25 mouse cellular contexts compared by ENCODE assay signal in genomic region chr11:20550196-20550595, GRCm38 (mm10). TPM values are rescaled to one million over a fixed set of nuclear protein-coding genes. Genes with fewer than 3 reads are reported as not detected.
DNase-seq lines count a peak whose midpoint lies in the region; ATAC-seq lines count a peak whose summit lies in the region.
"Had no signal": no experiment of that assay in that cellular context is flagged by ENCODE, and none has a peak within 500 bp of the region (broad histone marks: within the 10 kb centered on the region; RNA-seq: fewer than 3 reads in every experiment).

No protein-coding gene starts in this region.

- peak; percentile 38 for DNase-seq in kidney, adult 9 months
- no peak for DNase-seq in kidney, adult 11 months
- DNase-seq in A20 (ENCODE audit: low read depth, low spot score), result peak; percentile 74
- peak; percentile 28 to 43 for DNase-seq in kidney, postnatal 36 days
- DNase-seq in lung, postnatal 36 days, result no peak
- DNase-seq: adrenal gland, adult 8-10 months; adrenal gland, postnatal 36 days; B cell, adult 2 months; cerebellum, adult 11 months; cerebellum, adult 8-10 months; cerebellum, postnatal 14 days; embryo, embryonic 11 days; gastrocnemius, postnatal 10 days; heart, adult 2 months; heart, postnatal 14 days had no signal

- H3K4me3 ChIP-seq in kidney, embryonic 15.5 days (replicated peaks), result no peak overlapping the region
- H3K4me3 ChIP-seq: embryonic facial prominence, embryonic 15.5 days; erythroblast, embryonic 14.5 days; forebrain, embryonic 10.5 days; forebrain, embryonic 15.5 days; heart, adult 2 months; heart, embryonic 15.5 days; hindbrain, embryonic 13.5 days had no signal

- H3K4me2 ChIP-seq in kidney, embryonic 15.5 days, result 0 out of 2 replicates have a peak overlapping the region, but pooled peaks have one; percentile 21
- H3K4me2 ChIP-seq: embryonic facial prominence, embryonic 15.5 days; forebrain, embryonic 15.5 days; heart, embryonic 11.5 days; heart, embryonic 15.5 days; hindbrain, embryonic 13.5 days had no signal

- H3K27me3 ChIP-seq in kidney, embryonic 15.5 days, result 0 out of 2 replicates have a peak, but pooled peaks cover 2% of the 10 kb centered on the region
- H3K27me3 ChIP-seq: embryonic facial prominence, embryonic 15.5 days; forebrain, embryonic 15.5 days; heart, embryonic 15.5 days; hindbrain, embryonic 13.5 days had no signal

- H3K9me3 ChIP-seq in kidney, embryonic 15.5 days (replicated peaks), result no peaks in the 10 kb centered on the region
- H3K9me3 ChIP-seq: embryonic facial prominence, embryonic 15.5 days; forebrain, embryonic 10.5 days; forebrain, embryonic 15.5 days; G1E; heart, embryonic 15.5 days; hindbrain, embryonic 13.5 days had no signal

- no peak for ATAC-seq in kidney, embryonic 15.5 days (replicated peaks; ENCODE audit: low FRiP score)
- ATAC-seq: CD4-positive, CD25-positive, alpha-beta regulatory T cell, adult 4 months; forebrain, embryonic 15.5 days had no signal

- 47% methylated on average over 7 of the region's 7 CpGs for WGBS in kidney, embryonic 15.5 days

- H3K9ac ChIP-seq in kidney, embryonic 15.5 days, result no peak overlapping the region
- H3K9ac ChIP-seq: embryonic facial prominence, embryonic 15.5 days; forebrain, embryonic 15.5 days; heart, embryonic 15.5 days; hindbrain, embryonic 13.5 days had no signal

- H3K36me3 ChIP-seq in kidney, embryonic 15.5 days, result no peaks in the 10 kb centered on the region
- H3K36me3 ChIP-seq: embryonic facial prominence, embryonic 15.5 days; forebrain, embryonic 10.5 days; forebrain, embryonic 15.5 days; heart, embryonic 15.5 days; hindbrain, embryonic 13.5 days had no signal

- H3K27ac ChIP-seq in kidney, embryonic 15.5 days, result peak overlapping the region; percentile 22; the same call in 1 of the 2 replicates
- H3K27ac ChIP-seq: embryonic facial prominence, embryonic 15.5 days; forebrain, embryonic 10.5 days; forebrain, embryonic 15.5 days; heart, adult 2 months; heart, embryonic 15.5 days; hindbrain, embryonic 13.5 days had no signal

- H3K4me1 ChIP-seq in kidney, embryonic 15.5 days, result no peaks in the 10 kb centered on the region
- H3K4me1 ChIP-seq: forebrain, embryonic 15.5 days had no signal

RNA-seq across cellular contexts. Expression of gene Sertad2, which starts 7.1 kb away (rescaled TPM):
- polyA plus RNA-seq in kidney, embryonic 15.5 days (2015; fragmentation: Nextera tagmentation; extraction: Ambion mirVana), result 31.1 and 36.5 TPM in 2 replicates

Comparison
In these comparisons a context has a peak if more than half of its experiments do, and no peak if none do; other contexts are left out.
1. DNase-seq: peak in kidney, adult 9 months (single experiment), A20 (single experiment) and kidney, postnatal 36 days (2 of 2); none in kidney, adult 11 months (single experiment) and lung, postnatal 36 days (single experiment).